Mouse (Mus musculus) G1E (cell line): ENCODE results near the gene Kcnq2. TPM values are rescaled to one million over a fixed set of nuclear protein-coding genes. Genes with fewer than 3 reads are reported as not detected.
A peak's percentile ranks its signal among the peaks of the same experiment; 100 is the strongest.

Source experiments
- ATAC-seq: 2 replicates; pipeline ENCODE4 v1.8.0; 2016; ENCODE audit warnings: mild to moderate bottlenecking; ENCODE audit not compliant: insufficient number of reproducible peaks, poor library complexity, low FRiP score, severe bottlenecking; ENCODE audit errors: extremely low read depth
- DNase-seq: peaks from one replicate; pipeline ENCODE4 v3.0.0; 2012; ENCODE audit warnings: low spot score
- H3K27me3 ChIP-seq: 2 replicates; pipeline ENCODE4 v1.6.1; 2012; ENCODE audit warnings: mild to moderate bottlenecking, low read length, inconsistent platforms; ENCODE audit not compliant: insufficient read depth
- H3K36me3 ChIP-seq: replicated peaks from 2 replicates; pipeline ENCODE3; 2012; ENCODE audit warnings: mild to moderate bottlenecking, inconsistent platforms
- H3K4me1 ChIP-seq: 2 replicates; pipeline ENCODE4 v1.6.1; 2012; ENCODE audit warnings: low read depth, low read length, inconsistent platforms, mixed read lengths; ENCODE audit not compliant: insufficient read depth
- H3K4me3 ChIP-seq: 2 replicates; pipeline ENCODE4 v1.5.1; 2012; ENCODE audit warnings: low read depth, mild to moderate bottlenecking, inconsistent platforms, low read length, moderate library complexity, mixed read lengths
- H3K9me3 ChIP-seq: replicated peaks from 2 replicates; pipeline ENCODE4 v1.6.1; 2012; ENCODE audit warnings: inconsistent platforms
- CTCF ChIP-seq: IDR thresholded peaks from 2 replicates; pipeline ENCODE4 v1.5.1; 2012; ENCODE audit warnings: low read depth, low read length, inconsistent platforms, mixed read lengths
- GATA1 ChIP-seq: IDR thresholded peaks from 2 replicates; pipeline ENCODE4 v1.6.1; 2012; ENCODE audit warnings: borderline replicate concordance, low read length, inconsistent platforms, mixed read lengths
- GATA2 ChIP-seq: IDR thresholded peaks from 2 replicates; pipeline ENCODE4 v1.6.1; 2012; ENCODE audit warnings: low read depth, low read length, inconsistent platforms, borderline replicate concordance
- POLR2AphosphoS5 ChIP-seq: IDR thresholded peaks from 2 replicates; pipeline ENCODE4 v1.6.1; 2012; ENCODE audit warnings: low read depth, low read length, inconsistent platforms; ENCODE audit not compliant: insufficient replicate concordance
- TAL1 ChIP-seq: conservative IDR thresholded peaks from 2 replicates; pipeline ENCODE4 v1.6.1; 2012; ENCODE audit warnings: low read depth, low read length, inconsistent platforms, mixed read lengths
- polyA plus RNA-seq: library from polyadenylated mRNA; stranded (reverse); fragments of >175 nt; gene quantifications from 2 replicates; pipeline ENCODE4 v1.2.3, GENCODE M21; 2012
- total RNA-seq, 2 experiments: library from RNA; stranded (forward) in 1 of 2; stranded (reverse) in 1 of 2; fragments of 200-1000 nt in 1 of 2; fragments of >200 nt in 1 of 2; fragmentation: Nextera tagmentation in 1 of 2; gene quantifications; 2 replicates each; pipeline ENCODE4 v1.2.3; 2014 to 2017

Gene Kcnq2
- total and polyA plus RNA-seq, 3 experiments, result 0.44 to 1.6 TPM; not detected in 1

GRCm38 (mm10) chr2:181156248-181157121, 21.4 kb upstream of the Kcnq2 start, which contains the start of gene Eef1a2:
Gene Eef1a2, minus strand, starts transcription at chr2:181157014.
- Histone ChIP-seq H3K36me3 (no peaks in the 10 kb centered on the region), H3K27me3 (peaks cover 13% of the 10 kb centered on the region; the same call in 1 of the 2 replicates), H3K4me3 (no peak within 1 kb of the TSS), H3K4me1 (no peaks in the 10 kb centered on the region), H3K9me3 (no peaks in the 10 kb centered on the region)
- TF ChIP-seq POLR2AphosphoS5, result no peak
- no peak for ATAC-seq
- DNase-seq, result no peak

GRCm38 (mm10) chr2:181155801-181156200, 20.7 kb upstream of the Kcnq2 start:
- no peaks in the 10 kb centered on the region for H3K36me3 ChIP-seq
- no peaks in the 10 kb centered on the region for H3K4me1 ChIP-seq
- no peaks in the 10 kb centered on the region for H3K9me3 ChIP-seq
- no peak for TF ChIP-seq GATA2
- no peak for TF ChIP-seq CTCF
- TF ChIP-seq POLR2AphosphoS5, result no peak
- TF ChIP-seq TAL1, result no peak
- DNase-seq (no peak), ATAC-seq (no peak)
- H3K4me3 ChIP-seq, result no peak overlapping the region
- H3K27me3 ChIP-seq, result peaks cover 13% of the 10 kb centered on the region; the same call in 1 of the 2 replicates

DNA sequence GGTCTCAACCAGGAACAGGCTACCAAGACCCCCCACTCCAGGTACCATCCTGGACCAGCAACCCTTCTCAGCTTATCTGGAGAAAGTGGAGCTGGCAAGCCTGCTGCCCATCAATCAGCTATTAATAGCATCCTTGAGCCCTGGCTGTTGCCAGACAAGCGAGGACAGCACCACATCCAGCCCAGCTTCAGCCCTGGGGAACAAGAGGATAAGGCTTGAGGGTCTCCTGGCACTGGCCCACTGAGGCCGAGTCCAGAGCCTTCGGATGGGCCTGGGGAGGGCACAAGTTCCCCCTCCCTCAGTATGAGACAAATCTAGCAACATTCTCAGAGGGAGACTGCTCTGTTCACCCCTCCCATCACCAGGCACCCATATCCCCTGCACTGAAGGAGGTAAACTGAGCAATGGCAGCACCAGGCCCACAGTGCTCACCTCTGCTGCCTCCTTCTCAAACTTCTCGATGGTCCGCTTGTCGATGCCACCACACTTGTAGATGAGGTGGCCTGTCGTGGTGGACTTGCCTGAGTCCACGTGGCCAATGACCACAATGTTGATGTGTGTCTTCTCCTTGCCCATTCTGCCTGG, 19.8 kb upstream of the Kcnq2 start:
- no peaks in the 10 kb centered on the region for H3K9me3 ChIP-seq
- H3K4me3 ChIP-seq, result no peak overlapping the region
- peaks cover 13% of the 10 kb centered on the region; the same call in 1 of the 2 replicates for H3K27me3 ChIP-seq
- H3K4me1 ChIP-seq, result no peaks in the 10 kb centered on the region
- ATAC-seq (no peak), DNase-seq (no peak)
- no peaks in the 10 kb centered on the region for H3K36me3 ChIP-seq
- TF ChIP-seq TAL1 (no peak), GATA1 (no peak), CTCF (no peak), GATA2 (no peak), POLR2AphosphoS5 (no peak)

DNA sequence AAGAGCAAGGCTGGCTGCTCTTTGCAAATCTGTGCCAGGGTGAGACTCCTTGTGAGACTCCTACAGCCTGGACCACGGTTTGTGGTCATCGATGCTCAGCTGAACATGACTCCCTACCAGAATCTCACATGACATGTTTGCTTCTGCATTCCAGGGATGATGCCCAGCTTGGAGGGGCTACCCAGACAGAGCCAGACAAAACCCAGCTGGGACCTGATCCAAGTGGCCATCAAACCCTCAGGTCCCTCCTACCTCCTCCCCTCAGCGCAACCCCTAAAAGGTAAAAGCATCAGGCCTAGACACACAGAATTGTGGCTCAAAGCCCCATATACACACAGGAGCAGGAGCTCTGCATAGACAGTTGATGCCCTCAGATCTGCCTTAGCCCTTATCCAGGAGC, 19.3 kb upstream of the Kcnq2 start:
- no peak overlapping the region for H3K4me3 ChIP-seq
- no peaks in the 10 kb centered on the region for H3K4me1 ChIP-seq
- TF ChIP-seq GATA2 (no peak), GATA1 (no peak), TAL1 (no peak), CTCF (no peak), POLR2AphosphoS5 (no peak)
- no peaks in the 10 kb centered on the region for H3K9me3 ChIP-seq
- no peaks in the 10 kb centered on the region for H3K36me3 ChIP-seq
- ATAC-seq (no peak), DNase-seq (no peak)
- H3K27me3 ChIP-seq, result peaks cover 13% of the 10 kb centered on the region; the same call in 1 of the 2 replicates

DNA sequence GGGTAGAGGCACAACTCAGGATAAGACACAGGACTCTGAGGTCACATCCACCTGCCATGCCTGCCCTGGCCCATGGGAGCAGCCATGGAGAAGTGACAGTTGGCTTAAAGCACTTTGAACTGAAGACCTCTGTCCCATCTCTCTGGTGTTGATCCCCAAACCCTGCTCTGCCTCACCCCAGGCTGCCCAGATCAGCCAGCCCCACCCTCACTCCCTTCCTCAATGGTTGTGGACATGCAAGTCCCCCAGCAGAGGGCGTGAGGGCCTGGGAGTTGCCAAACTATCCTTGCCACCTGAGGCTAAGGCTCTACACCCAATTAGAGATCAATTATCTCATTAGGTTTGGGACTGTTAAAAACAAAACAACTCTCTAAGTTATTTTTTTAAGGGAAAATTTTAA, 18.7 kb upstream of the Kcnq2 start:
- TF ChIP-seq GATA1 (no peak), GATA2 (no peak), CTCF (peak; percentile 16; the same call in 1 of the 2 replicates), TAL1 (no peak)
- DNase-seq (no peak), ATAC-seq (no peak)
- Histone ChIP-seq H3K9me3 (no peaks in the 10 kb centered on the region), H3K4me1 (no peaks in the 10 kb centered on the region), H3K4me3 (no peak overlapping the region), H3K36me3 (no peaks in the 10 kb centered on the region), H3K27me3 (peaks cover 13% of the 10 kb centered on the region; the same call in 1 of the 2 replicates)

GRCm38 (mm10) chr2:181153131-181153530, 18.0 kb upstream of the Kcnq2 start:
- Histone ChIP-seq H3K36me3 (no peaks in the 10 kb centered on the region), H3K4me3 (no peak overlapping the region), H3K27me3 (peaks cover 13% of the 10 kb centered on the region; the same call in 1 of the 2 replicates), H3K9me3 (no peaks in the 10 kb centered on the region), H3K4me1 (no peaks in the 10 kb centered on the region)
- DNase-seq (no peak), ATAC-seq (no peak)
- TF ChIP-seq GATA1 (no peak), POLR2AphosphoS5 (no peak), GATA2 (no peak), TAL1 (no peak), CTCF (no peak)
